Mouse (Mus musculus): ENCODE results near the gene Sfxn5. TPM values are rescaled to one million over a fixed set of nuclear protein-coding genes. Genes with fewer than 3 reads are reported as not detected.
A peak's percentile ranks its signal among the peaks of the same experiment; 100 is the strongest.

Sfxn5 gene
- polyA plus RNA-seq, 1 experiment from 2014 or later = 4.7 TPM

DNA sequence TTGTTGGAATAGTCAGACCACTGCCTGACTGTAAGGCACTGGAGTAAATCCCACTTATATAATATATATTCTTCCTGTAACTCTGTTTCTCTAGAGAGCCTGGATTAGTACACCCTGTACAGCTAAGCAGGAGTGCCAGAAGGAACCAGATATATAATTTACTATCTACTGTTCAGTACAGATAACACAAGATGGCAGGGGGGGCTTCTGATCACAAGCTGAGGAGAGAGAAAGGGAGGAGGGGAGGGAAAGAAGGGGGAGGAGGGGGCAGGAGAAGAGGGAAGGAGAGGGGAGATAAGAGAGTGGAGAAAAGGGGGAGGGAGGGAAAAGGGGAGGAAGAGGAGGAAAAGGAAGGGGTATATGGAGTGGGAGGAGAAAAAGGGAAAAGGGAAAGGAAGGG lies 27.4 kb downstream of the Sfxn5 start:
- no peak overlapping the region for H3K27ac ChIP-seq (replicated peaks; ENCODE audit: low read depth, low read length)
- no peak overlapping the region for H3K4me2 ChIP-seq (ENCODE audit: low read depth, low read length)
- H3K27me3 ChIP-seq (ENCODE audit: control insufficient read depth, insufficient read depth, low read length) = no peaks in the 10 kb centered on the region
- ATAC-seq (replicated peaks; ENCODE audit: insufficient number of reproducible peaks, low FRiP score, low TSS enrichment, low read depth) (no peak), DNase-seq (ENCODE audit: low spot score) (no peak)
- H3K9me3 ChIP-seq (replicated peaks; ENCODE audit: control insufficient read depth, low read length) = no peaks in the 10 kb centered on the region
- no peaks in the 10 kb centered on the region for H3K36me3 ChIP-seq (replicated peaks; ENCODE audit: control insufficient read depth, insufficient read depth, low read depth, low read length)
- no peak overlapping the region for H3K9ac ChIP-seq (replicated peaks; ENCODE audit: low read length)
- H3K4me1 ChIP-seq (ENCODE audit: control insufficient read depth, insufficient read depth, low read length) = no peaks in the 10 kb centered on the region
- no peak overlapping the region for H3K4me3 ChIP-seq (ENCODE audit: low read depth, low read length)

DNA sequence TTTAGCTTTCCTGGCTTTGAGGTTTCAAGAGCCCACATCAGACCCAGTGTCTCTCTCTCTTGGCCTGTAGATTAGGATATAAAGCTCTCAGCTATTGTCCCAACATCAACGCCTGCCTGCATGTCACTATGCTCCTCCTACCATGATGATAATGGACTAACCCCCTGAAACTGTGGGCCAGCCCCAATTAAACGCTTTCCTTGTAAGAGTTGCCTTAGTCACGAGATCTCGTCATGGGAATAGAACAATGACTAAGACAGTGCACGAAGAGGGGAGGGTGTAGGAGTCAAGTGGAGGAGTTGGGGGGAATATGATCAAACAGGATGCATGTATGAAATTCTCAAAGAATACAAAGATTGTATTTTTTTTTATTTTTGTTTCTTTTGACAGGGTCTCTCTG lies 28.3 kb downstream of the Sfxn5 start:
- no peak for ATAC-seq (replicated peaks; ENCODE audit: insufficient number of reproducible peaks, low FRiP score, low TSS enrichment, low read depth)
- no peak overlapping the region for H3K27ac ChIP-seq (replicated peaks; ENCODE audit: low read depth, low read length)

DNA sequence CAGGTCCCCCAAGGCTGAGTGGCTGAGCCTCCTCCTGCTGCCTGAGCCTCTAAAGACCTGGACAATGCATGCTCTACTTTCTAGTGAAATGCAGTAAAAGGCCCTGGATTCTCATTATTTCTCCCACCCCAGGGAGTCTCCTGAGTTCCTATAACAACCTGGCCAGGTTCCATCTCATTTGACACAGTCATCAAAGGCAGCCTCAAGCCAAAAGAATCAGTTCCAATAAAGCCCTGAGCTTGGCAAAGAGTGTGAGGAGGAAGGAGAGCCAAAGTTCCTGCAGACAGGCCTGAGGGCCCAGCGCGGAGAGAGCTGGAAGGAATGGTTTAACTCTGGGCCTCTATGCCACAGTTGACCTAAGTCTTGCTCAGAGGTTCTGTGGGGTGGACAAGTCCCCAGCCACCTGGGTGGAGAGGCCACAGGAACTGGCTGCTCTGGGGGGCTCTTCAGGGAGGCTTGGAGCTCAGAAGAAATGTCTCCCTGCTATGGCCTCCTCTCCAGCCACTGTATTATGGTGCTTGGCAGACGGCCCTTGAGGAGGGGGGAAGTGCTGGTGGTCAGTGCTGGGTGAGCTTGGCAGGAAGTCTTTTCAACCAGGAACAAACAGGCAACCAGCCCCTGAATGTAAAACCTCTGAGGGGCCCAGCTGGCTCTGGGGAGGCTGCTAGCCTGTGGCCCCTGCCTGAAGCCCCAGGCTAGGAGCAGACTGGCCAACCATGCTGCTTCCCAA lies 30.7 kb downstream of the Sfxn5 start:
- WGBS = 64% methylated on average over 3 of the region's 3 CpGs
- H3K36me3 ChIP-seq (replicated peaks; ENCODE audit: control insufficient read depth, insufficient read depth, low read depth, low read length) = no peaks in the 10 kb centered on the region
- H3K27me3 ChIP-seq (ENCODE audit: control insufficient read depth, insufficient read depth, low read length) = no peaks in the 10 kb centered on the region
- DNase-seq (ENCODE audit: low spot score) = no peak
- H3K4me1 ChIP-seq (ENCODE audit: control insufficient read depth, insufficient read depth, low read length) = no peaks in the 10 kb centered on the region
- no peak overlapping the region for H3K4me2 ChIP-seq (ENCODE audit: low read depth, low read length)
- ATAC-seq (replicated peaks; ENCODE audit: insufficient number of reproducible peaks, low FRiP score, low TSS enrichment, low read depth) = no peak
- H3K4me3 ChIP-seq (ENCODE audit: low read depth, low read length) = no peak overlapping the region
- no peaks in the 10 kb centered on the region for H3K9me3 ChIP-seq (replicated peaks; ENCODE audit: control insufficient read depth, low read length)
- no peak overlapping the region for H3K9ac ChIP-seq (replicated peaks; ENCODE audit: low read length)
- H3K27ac ChIP-seq (replicated peaks; ENCODE audit: low read depth, low read length) = no peak overlapping the region

More for the DNA sequence above, 28.3 kb downstream of the Sfxn5 start:
- H3K4me1 ChIP-seq (ENCODE audit: control insufficient read depth, insufficient read depth, low read length) = no peaks in the 10 kb centered on the region
- no peak overlapping the region for H3K4me2 ChIP-seq (ENCODE audit: low read depth, low read length)
- DNase-seq (ENCODE audit: low spot score) = no peak
- H3K9ac ChIP-seq (replicated peaks; ENCODE audit: low read length) = no peak overlapping the region
- no peaks in the 10 kb centered on the region for H3K36me3 ChIP-seq (replicated peaks; ENCODE audit: control insufficient read depth, insufficient read depth, low read depth, low read length)
- no peak overlapping the region for H3K4me3 ChIP-seq (ENCODE audit: low read depth, low read length)
- 83% methylated on average over 5 of the region's 5 CpGs for WGBS
- H3K9me3 ChIP-seq (replicated peaks; ENCODE audit: control insufficient read depth, low read length) = no peaks in the 10 kb centered on the region
- no peaks in the 10 kb centered on the region for H3K27me3 ChIP-seq (ENCODE audit: control insufficient read depth, insufficient read depth, low read length)

DNA sequence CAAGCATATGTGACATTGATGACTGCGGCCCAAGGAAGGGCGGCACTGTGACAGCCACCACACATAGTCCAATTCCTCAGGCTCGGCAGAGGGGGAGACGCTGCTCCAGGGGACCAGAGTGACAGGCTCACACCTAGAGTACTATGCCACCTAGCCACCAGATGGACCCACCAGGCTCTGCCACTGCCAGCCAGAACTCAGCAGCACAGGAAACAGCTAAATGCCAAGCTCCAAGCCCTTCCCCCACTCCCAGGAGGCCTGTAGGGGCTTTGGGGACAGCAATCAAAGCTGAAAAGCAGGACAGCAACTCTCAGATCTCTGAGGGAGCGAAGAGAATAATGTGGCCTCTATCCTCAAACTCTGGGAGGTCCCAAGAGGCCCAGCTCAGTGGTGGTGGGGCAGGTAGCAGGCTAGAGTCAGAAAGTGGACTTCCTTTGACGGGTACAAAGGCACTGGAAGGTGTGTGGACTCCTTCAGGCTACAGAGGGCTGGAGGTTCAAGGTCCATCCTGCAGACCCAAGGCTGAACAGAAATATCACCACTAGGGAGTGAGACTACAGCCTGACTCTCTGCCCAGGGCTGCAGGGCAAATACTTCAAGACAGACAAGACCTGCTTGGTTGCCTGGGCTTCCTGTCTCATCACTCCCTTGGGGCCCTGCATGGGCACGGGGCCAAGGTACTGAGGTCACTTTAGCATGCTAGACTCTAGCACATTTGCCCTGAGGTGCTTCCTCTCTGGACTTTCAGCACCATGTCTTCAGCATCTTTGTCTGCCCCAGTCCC lies 37.6 kb downstream of the Sfxn5 start:
- no peak overlapping the region for H3K4me2 ChIP-seq (ENCODE audit: low read depth, low read length)
- 0 out of 2 replicates have a peak overlapping the region, but pooled peaks have one; percentile 4 for H3K9ac ChIP-seq (replicated peaks; ENCODE audit: low read length)
- H3K4me3 ChIP-seq (ENCODE audit: low read depth, low read length) = no peak overlapping the region
- H3K27me3 ChIP-seq (ENCODE audit: control insufficient read depth, insufficient read depth, low read length) = no peaks in the 10 kb centered on the region
- WGBS = 49% methylated on average over 7 of the region's 7 CpGs
- H3K36me3 ChIP-seq (replicated peaks; ENCODE audit: control insufficient read depth, insufficient read depth, low read depth, low read length) = no peaks in the 10 kb centered on the region
- no peaks in the 10 kb centered on the region for H3K4me1 ChIP-seq (ENCODE audit: control insufficient read depth, insufficient read depth, low read length)
- H3K9me3 ChIP-seq (replicated peaks; ENCODE audit: control insufficient read depth, low read length) = no peaks in the 10 kb centered on the region
- H3K27ac ChIP-seq (replicated peaks; ENCODE audit: low read depth, low read length) = no peak overlapping the region
- ATAC-seq (replicated peaks; ENCODE audit: insufficient number of reproducible peaks, low FRiP score, low TSS enrichment, low read depth) = no peak
- DNase-seq (ENCODE audit: low spot score) = no peak

DNA sequence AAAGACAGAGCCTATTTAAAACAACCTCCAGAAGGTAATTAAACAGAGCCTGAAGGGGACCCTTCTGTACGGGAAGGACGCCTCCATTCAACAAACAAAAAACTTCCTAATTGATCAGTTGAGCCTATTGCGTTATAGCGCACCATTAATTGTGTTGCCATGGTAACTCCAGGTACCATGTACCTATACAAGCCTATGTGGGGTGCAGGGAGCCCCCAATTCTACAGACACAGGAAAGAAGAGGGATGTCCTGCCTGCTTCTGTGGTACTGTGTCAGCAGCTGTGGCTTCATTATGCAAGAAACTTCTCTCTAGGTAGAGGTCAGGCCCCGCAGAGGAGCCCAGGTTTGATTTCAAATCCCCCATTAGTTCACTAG lies 39.2 kb downstream of the Sfxn5 start:
- Histone ChIP-seq H3K27me3 (ENCODE audit: control insufficient read depth, insufficient read depth, low read length) (no peaks in the 10 kb centered on the region), H3K36me3 (replicated peaks; ENCODE audit: control insufficient read depth, insufficient read depth, low read depth, low read length) (no peaks in the 10 kb centered on the region), H3K4me3 (ENCODE audit: low read depth, low read length) (no peak overlapping the region), H3K9ac (replicated peaks; ENCODE audit: low read length) (no peak overlapping the region), H3K9me3 (replicated peaks; ENCODE audit: control insufficient read depth, low read length) (no peaks in the 10 kb centered on the region), H3K4me2 (ENCODE audit: low read depth, low read length) (no peak overlapping the region), H3K4me1 (ENCODE audit: control insufficient read depth, insufficient read depth, low read length) (no peaks in the 10 kb centered on the region), H3K27ac (replicated peaks; ENCODE audit: low read depth, low read length) (no peak overlapping the region)
- WGBS = 52% methylated on average over 5 of the region's 5 CpGs
- no peak for ATAC-seq (replicated peaks; ENCODE audit: insufficient number of reproducible peaks, low FRiP score, low TSS enrichment, low read depth)
- no peak for DNase-seq (ENCODE audit: low spot score)

DNA sequence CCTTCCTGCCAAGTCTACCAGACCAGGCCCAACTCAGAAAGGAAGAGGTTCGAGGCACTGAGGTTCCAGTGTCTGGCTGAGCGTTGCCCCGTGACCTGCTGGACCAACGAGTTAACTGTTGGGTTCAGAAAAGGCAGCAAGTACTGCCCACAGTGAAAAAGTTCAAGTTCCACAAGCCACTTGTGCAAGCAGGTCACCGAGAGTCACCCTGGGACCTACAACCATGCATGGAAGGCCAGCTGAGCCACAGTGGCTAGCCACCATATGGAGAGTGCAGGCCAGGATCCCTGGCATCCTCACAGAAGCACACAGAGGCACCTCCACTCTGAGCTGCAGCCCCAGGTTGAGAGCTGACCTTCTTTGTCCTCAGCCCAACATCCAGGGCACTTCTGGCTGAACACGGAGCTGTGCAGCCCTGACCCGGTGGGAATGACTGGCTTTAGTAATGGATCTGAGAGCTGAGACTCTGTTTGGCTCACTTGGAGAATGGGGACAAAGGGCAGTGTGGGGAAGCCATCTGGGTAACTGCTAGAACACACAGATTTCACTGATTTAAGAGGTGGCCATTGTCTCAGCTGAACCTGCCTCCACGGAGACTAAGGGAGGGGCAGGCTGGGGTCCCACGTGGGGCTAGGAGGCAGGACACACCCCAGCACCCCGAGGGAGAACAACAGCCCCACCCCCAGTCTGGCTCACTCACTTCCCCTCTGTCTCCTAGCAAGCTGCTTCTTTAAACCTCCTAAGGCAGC lies 39.8 kb downstream of the Sfxn5 start:
- Histone ChIP-seq H3K27ac (replicated peaks; ENCODE audit: low read depth, low read length) (no peak overlapping the region), H3K27me3 (ENCODE audit: control insufficient read depth, insufficient read depth, low read length) (no peaks in the 10 kb centered on the region), H3K4me3 (ENCODE audit: low read depth, low read length) (no peak overlapping the region), H3K36me3 (replicated peaks; ENCODE audit: control insufficient read depth, insufficient read depth, low read depth, low read length) (no peaks in the 10 kb centered on the region), H3K9ac (replicated peaks; ENCODE audit: low read length) (no peak overlapping the region), H3K9me3 (replicated peaks; ENCODE audit: control insufficient read depth, low read length) (no peaks in the 10 kb centered on the region), H3K4me1 (ENCODE audit: control insufficient read depth, insufficient read depth, low read length) (no peaks in the 10 kb centered on the region), H3K4me2 (ENCODE audit: low read depth, low read length) (no peak overlapping the region)
- WGBS = 53% methylated on average over 10 of the region's 10 CpGs
- ATAC-seq (replicated peaks; ENCODE audit: insufficient number of reproducible peaks, low FRiP score, low TSS enrichment, low read depth) (no peak), DNase-seq (ENCODE audit: low spot score) (no peak)

DNA sequence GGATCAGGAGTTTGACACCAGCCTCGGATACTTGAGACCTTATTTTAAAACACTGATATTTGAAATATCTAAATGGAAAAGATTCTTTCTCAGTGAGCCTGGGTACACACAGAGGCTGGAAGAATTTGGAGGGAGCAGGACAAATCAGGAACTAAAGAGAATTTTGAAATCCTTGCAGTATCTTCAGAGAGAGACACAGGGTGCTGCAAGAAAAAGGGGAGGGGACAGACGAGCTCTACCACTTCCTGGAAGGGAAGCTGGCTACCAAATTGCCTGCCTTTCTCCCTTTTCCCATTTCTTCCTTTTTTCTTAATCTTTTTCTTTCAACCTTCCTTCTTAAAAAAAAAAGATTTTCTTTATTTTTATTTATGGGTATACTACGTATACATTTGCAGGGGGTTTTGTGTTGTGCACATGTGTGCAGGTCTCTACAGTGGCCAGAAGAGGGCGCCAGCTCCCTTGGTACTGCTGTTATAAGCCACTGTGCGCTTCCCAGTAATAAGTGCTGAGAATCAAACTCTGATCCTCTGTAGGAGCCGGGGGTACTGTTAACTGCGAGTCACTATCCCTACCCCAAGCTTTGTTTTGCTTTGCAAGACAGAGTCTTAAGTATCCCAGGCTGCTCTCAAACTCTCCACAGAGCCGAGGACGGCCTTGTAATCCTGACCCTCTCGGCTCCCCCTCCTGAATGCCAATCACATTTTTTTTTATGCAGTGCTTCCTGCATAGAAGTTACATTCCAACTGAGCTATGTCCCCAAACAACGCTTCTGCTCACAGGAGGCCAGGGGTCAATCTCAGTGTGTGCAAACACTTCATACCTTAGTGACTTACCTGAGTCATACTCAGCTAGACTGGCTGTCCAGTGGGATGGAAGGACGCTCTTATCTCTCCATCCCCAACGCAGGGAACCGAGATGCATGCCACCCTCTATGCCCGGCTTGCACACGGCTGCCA lies 42.1 kb downstream of the Sfxn5 start:
- Histone ChIP-seq H3K36me3 (replicated peaks; ENCODE audit: control insufficient read depth, insufficient read depth, low read depth, low read length) (no peaks in the 10 kb centered on the region), H3K27me3 (ENCODE audit: control insufficient read depth, insufficient read depth, low read length) (no peaks in the 10 kb centered on the region), H3K4me2 (ENCODE audit: low read depth, low read length) (no peak overlapping the region), H3K4me1 (ENCODE audit: control insufficient read depth, insufficient read depth, low read length) (no peaks in the 10 kb centered on the region), H3K4me3 (ENCODE audit: low read depth, low read length) (no peak overlapping the region), H3K27ac (replicated peaks; ENCODE audit: low read depth, low read length) (no peak overlapping the region), H3K9me3 (replicated peaks; ENCODE audit: control insufficient read depth, low read length) (no peaks in the 10 kb centered on the region), H3K9ac (replicated peaks; ENCODE audit: low read length) (no peak overlapping the region)
- no peak for DNase-seq (ENCODE audit: low spot score)
- WGBS = 89% methylated on average over 16 of the region's 16 CpGs
- no peak for ATAC-seq (replicated peaks; ENCODE audit: insufficient number of reproducible peaks, low FRiP score, low TSS enrichment, low read depth)
